ENCODE assay signal across 12 mouse cellular contexts in the genomic region with DNA sequence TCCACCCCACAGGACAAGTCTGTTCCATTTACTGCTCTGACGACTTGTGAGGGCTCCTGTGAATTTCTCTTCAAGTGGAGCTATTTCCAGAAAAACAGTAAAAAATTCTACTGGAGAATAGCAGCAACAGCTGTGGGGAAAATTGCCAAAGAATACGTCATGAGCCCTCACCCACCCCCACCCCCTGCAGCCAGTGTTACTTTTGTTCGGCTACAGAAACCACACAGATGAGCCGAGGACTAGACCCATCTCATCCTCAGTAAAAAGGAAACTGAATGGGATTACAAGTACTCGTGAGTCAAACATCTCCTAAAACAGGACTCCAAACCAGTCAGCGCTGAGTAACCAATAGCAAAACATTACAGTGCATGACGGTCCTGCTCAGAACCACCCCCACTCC. TPM values are rescaled to one million over a fixed set of nuclear protein-coding genes. Genes with fewer than 3 reads are reported as not detected.
A peak's percentile ranks its signal among the peaks of the same experiment; 100 is the strongest.
DNase-seq lines count a peak whose midpoint lies in the region; ATAC-seq and TF ChIP-seq lines count a peak whose summit lies in the region.
"Had no signal": no experiment of that assay in that cellular context is flagged by ENCODE, and none has a peak within 500 bp of the region (broad histone marks: within the 10 kb centered on the region; RNA-seq: fewer than 3 reads in every experiment).

No protein-coding gene starts in this region.

- peaks cover 18% of the 10 kb centered on the region for H3K4me1 ChIP-seq in lung, embryonic 15.5 days
- peaks cover 9% of the 10 kb centered on the region; the same call in 1 of the 2 replicates for H3K4me1 ChIP-seq in embryonic facial prominence, embryonic 15.5 days

- DNase-seq in gastrocnemius, adult 2 months: peak; percentile 18
- DNase-seq in gastrocnemius, postnatal 10 days: no peak
- no peak for DNase-seq in lung, postnatal 10 days
- DNase-seq in skeletal muscle tissue, adult 2 months (ENCODE audit: low read depth, low spot score): peak; percentile 42
- DNase-seq in cerebellum, adult 8-10 months: no peak
- no peak for DNase-seq in adrenal gland, adult 8-10 months
- DNase-seq: kidney, adult 9 months; thymus, postnatal 14 days had no signal

- peak overlapping the region; percentile 40 for H3K4me3 ChIP-seq in gastrocnemius, adult 2 months
- no peak overlapping the region for H3K4me3 ChIP-seq in lung, embryonic 15.5 days
- H3K4me3 ChIP-seq in embryonic facial prominence, embryonic 15.5 days (replicated peaks): no peak overlapping the region
- H3K4me3 ChIP-seq: left cerebral cortex, adult 2 months had no signal

- TF ChIP-seq CTCF in gastrocnemius, adult 2 months (IDR thresholded peaks at IDR 0.05): no peak

- 48% methylated on average over 7 of the region's 7 CpGs for WGBS in lung, embryonic 15.5 days
- 28% methylated on average over 7 of the region's 7 CpGs for WGBS in embryonic facial prominence, embryonic 15.5 days

- intact Hi-C loops in gastrocnemius, adult 2 months (cut with DNase I): loop anchor here (2.0 to 10.0 kb wide), 2 partner anchors 317 to 545 kb away; no protein-coding TSS in a partner anchor

- no peak overlapping the region for H3K4me2 ChIP-seq in lung, embryonic 15.5 days
- no peak overlapping the region for H3K4me2 ChIP-seq in embryonic facial prominence, embryonic 15.5 days (replicated peaks)

- H3K9me3 ChIP-seq in lung, embryonic 15.5 days: no peaks in the 10 kb centered on the region
- no peaks in the 10 kb centered on the region for H3K9me3 ChIP-seq in embryonic facial prominence, embryonic 15.5 days (replicated peaks)

- peak overlapping the region; percentile 25 for H3K27ac ChIP-seq in gastrocnemius, adult 2 months
- H3K27ac ChIP-seq in lung, embryonic 15.5 days: no peak overlapping the region
- peak overlapping the region; percentile 28; the same call in 1 of the 2 replicates for H3K27ac ChIP-seq in embryonic facial prominence, embryonic 15.5 days (replicated peaks)
- H3K27ac ChIP-seq: left cerebral cortex, adult 2 months; liver, embryonic 14.5 days had no signal

- 0 out of 2 replicates have a peak, but pooled peaks have one; percentile 10 for ATAC-seq in lung, embryonic 15.5 days (ENCODE audit: borderline replicate concordance, extremely low read depth, low FRiP score, low TSS enrichment)
- 0 out of 2 replicates have a peak, but pooled peaks have one; percentile 43 for ATAC-seq in embryonic facial prominence, embryonic 15.5 days (ENCODE audit: insufficient number of reproducible peaks, low FRiP score, low TSS enrichment, low read depth)

- H3K36me3 ChIP-seq in lung, embryonic 15.5 days: no peaks in the 10 kb centered on the region
- H3K36me3 ChIP-seq in embryonic facial prominence, embryonic 15.5 days: peaks cover 9% of the 10 kb centered on the region; the same call in 1 of the 2 replicates

- H3K27me3 ChIP-seq in lung, embryonic 15.5 days: no peaks in the 10 kb centered on the region
- H3K27me3 ChIP-seq in embryonic facial prominence, embryonic 15.5 days: no peaks in the 10 kb centered on the region

- no peak overlapping the region for H3K9ac ChIP-seq in lung, embryonic 15.5 days
- no peak overlapping the region for H3K9ac ChIP-seq in embryonic facial prominence, embryonic 15.5 days
- H3K9ac ChIP-seq: liver, embryonic 14.5 days had no signal

RNA-seq across cellular contexts. Expression of a gene that starts 25.9 kb away (rescaled TPM):
- 1 to 10 TPM; 1.2 to 2.1 TPM for total RNA-seq in gastrocnemius, adult 2 months (2021)
- total RNA-seq in gastrocnemius, postnatal 10 days (2021): 1 to 10 TPM; 2.2 to 3.2 TPM
- polyA plus RNA-seq in lung, embryonic 15.5 days (2015; fragmentation: Nextera tagmentation; extraction: Ambion mirVana): 15.2 and 16.3 TPM in 2 replicates
- polyA plus RNA-seq in embryonic facial prominence, embryonic 15.5 days (2015; fragmentation: Nextera tagmentation; extraction: Ambion mirVana): 0.84 and 0.95 TPM in 2 replicates
- 10 to 100 TPM in 1 of 4 experiments, 1 to 10 TPM in 3; 6.1 to 10.8 (median 8.8) TPM for total RNA-seq in adrenal gland, adult 8-10 months (2022)

Comparison
In these comparisons a context has a peak if more than half of its experiments do, and no peak if none do; other contexts are left out.
1. DNase-seq: peak in gastrocnemius, adult 2 months (single experiment) and skeletal muscle tissue, adult 2 months (single experiment); none in gastrocnemius, postnatal 10 days (single experiment), lung, postnatal 10 days (single experiment), cerebellum, adult 8-10 months (single experiment) and adrenal gland, adult 8-10 months (single experiment).